Mouse (Mus musculus) spleen, adult 10 weeks (tissue): ENCODE data around the gene Tekt2. TPM values are rescaled to one million over a fixed set of nuclear protein-coding genes. Genes with fewer than 3 reads are reported as not detected.

Experiments used
- polyA plus RNA-seq: library from polyadenylated mRNA; stranded (reverse); fragments of 350-450 nt; fragmentation: Illumina TruSeq; extraction: RNeasy Lipid Tissue Mini Kit (QIAGEN cat#74804); gene quantifications from one replicate; pipeline ENCODE4 v1.2.3, GENCODE M21; 2015; ENCODE audit warnings: low replicate concordance; ENCODE audit not compliant: insufficient read depth

The Tekt2 gene
- polyA plus RNA-seq = 2.1 TPM

GRCm38 (mm10) chr4:126325281-126325861, at the start of gene Tekt2:
Gene Tekt2, minus strand, starts transcription at chr4:126325688.

DNA sequence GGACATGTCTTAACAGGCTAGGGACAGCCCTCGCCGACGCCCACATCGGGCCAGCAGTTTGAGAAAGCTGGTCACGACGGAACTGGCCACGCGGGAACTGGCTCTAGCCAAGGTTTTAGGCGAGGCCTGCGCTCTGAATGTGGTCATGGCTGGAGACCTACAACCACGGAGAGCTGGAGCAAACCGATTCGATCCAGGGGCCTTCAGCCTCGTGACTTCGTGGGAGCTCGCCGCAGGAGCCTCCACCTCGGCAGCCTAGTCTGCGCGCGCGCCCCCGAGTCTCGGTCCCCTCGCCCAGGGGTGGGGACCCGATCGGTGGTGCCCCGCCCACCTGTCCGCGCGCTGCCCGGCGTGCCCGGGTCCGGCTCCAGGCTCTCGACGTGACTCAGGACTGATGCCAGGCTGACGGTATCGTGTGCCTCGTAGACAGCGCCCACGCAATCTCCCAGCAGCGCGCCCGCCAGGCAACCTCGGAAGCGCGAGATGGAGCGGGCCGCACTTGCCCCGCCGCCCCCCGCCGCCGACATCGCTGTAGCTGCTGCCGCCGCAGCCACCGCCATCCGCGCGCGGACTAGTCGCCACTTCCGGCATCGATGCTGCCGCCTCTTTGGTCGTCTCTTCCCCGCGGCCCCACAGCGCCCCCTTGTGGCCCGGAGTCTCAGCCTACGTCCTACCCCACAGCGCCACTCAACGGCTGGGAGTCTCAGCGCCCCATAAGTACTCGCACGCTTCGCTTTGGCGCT, 4.2 kb downstream of the Tekt2 start, which contains the start of gene Adprhl2:
Gene Adprhl2, minus strand, starts transcription at position 593 of the 743 bp plus-strand sequence.

GRCm38 (mm10) chr4:126286492-126286891, 39.0 kb downstream of the Tekt2 start, which contains the start of gene Col8a2:
Gene Col8a2, plus strand, starts transcription at chr4:126286793.

Other genes starting within 250 kb of the Tekt2 start
- gene Lsm10, start 229.1 kb downstream of the Tekt2 start, polyA plus RNA-seq = 13.7 TPM
- 17.5 TPM for gene Stk40, start 221.7 kb downstream of the Tekt2 start, polyA plus RNA-seq
- 1.0 TPM for gene Eva1b, start 177.9 kb downstream of the Tekt2 start, polyA plus RNA-seq
- gene Sh3d21, start 162.2 kb downstream of the Tekt2 start, polyA plus RNA-seq = 1.6 TPM
- 350 TPM for gene Thrap3, start 122.9 kb downstream of the Tekt2 start, polyA plus RNA-seq
- 30.9 TPM for gene Map7d1, start 69.3 kb downstream of the Tekt2 start, polyA plus RNA-seq
- gene Trappc3, start 63.4 kb downstream of the Tekt2 start, polyA plus RNA-seq = 53.5 TPM
- 3.9 TPM for gene Col8a2, start 38.9 kb downstream of the Tekt2 start, polyA plus RNA-seq
- 10.1 TPM for gene Adprhl2, start 4.0 kb downstream of the Tekt2 start, polyA plus RNA-seq
- 15.7 TPM for gene Ago3, start 103.9 kb upstream of the Tekt2 start, polyA plus RNA-seq
- 42.0 TPM for gene Ago1, start 142.9 kb upstream of the Tekt2 start, polyA plus RNA-seq
- gene Ago4, start 207.8 kb upstream of the Tekt2 start, polyA plus RNA-seq = 9.2 TPM
- 7.2 TPM for gene Clspn, start 231.2 kb upstream of the Tekt2 start, polyA plus RNA-seq